Mouse (Mus musculus): ENCODE results near the gene Gramd4.

DNA sequence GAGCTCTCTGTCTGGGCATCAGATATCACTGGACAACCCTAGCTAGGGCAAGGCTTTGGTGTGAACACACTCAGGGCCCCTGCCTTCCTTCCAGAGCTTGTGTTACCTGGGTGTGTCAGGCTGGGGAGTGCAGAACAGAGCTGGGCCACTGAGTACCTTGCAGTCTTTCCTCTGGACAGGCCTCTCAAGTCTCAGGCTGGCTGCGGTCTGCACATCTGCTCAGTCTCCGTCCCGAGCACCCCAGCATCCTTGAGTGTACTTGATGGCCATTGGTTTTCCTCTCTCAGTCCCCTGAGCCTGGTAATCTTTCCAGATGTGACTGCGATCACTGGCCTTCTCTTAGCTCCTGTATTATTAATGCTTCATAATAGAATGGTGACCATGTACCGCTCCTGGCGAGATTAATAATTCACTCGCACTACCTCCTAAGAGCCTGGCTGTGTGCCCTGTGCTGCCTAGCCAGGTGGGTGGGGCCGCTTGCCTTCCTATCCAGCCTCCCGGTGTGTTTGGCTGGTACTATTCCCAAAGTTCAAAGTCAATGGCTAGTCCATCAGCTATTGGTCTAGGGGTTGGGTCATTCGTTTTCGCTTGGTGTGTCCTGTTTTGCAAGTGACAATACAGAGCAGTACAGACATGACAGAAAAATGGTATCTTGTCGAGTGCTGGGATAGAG is 34.6 kb downstream of the Gramd4 start:
- TF ChIP-seq POLR2A (IDR thresholded peaks at IDR 0.05; ENCODE audit: low read depth, low read length) (no peak), CTCF (conservative IDR thresholded peaks at IDR 0.05; ENCODE audit: insufficient read depth, insufficient read length, low read depth, low read length) (no peak)
